Mouse (Mus musculus) heart, embryonic 11.5 days (tissue): ENCODE data around the gene Gnpda2. TPM values are rescaled to one million over a fixed set of nuclear protein-coding genes. Genes with fewer than 3 reads are reported as not detected.

Experiments used
- ATAC-seq: fragments of 200-750 bp; cut with Nextera tagmentation; replicated peaks from 2 replicates; pipeline ENCODE4 v1.8.0; 2017; ENCODE audit warnings: moderate library complexity; ENCODE audit not compliant: insufficient number of reproducible peaks, low FRiP score, low TSS enrichment
- H3K27ac ChIP-seq: fragments of 300-500 bp; sonication (generic); 2 replicates; pipeline ENCODE4 v1.5.1; 2014; ENCODE audit warnings: mild to moderate bottlenecking, low read depth, low read length
- H3K27me3 ChIP-seq: fragments of 300-500 bp; sonication (generic); 2 replicates; pipeline ENCODE4 v1.6.1; 2014; ENCODE audit warnings: mild to moderate bottlenecking, low read length, mixed read lengths; ENCODE audit not compliant: control insufficient read depth, insufficient read depth
- H3K36me3 ChIP-seq: fragments of 300-500 bp; sonication (generic); 2 replicates; pipeline ENCODE4 v1.6.1; 2014; ENCODE audit warnings: mild to moderate bottlenecking, low read length, moderate library complexity, mixed read lengths; ENCODE audit not compliant: control insufficient read depth, insufficient read depth
- H3K4me1 ChIP-seq: fragments of 300-500 bp; sonication (generic); 2 replicates; pipeline ENCODE4 v1.6.1; 2014; ENCODE audit warnings: low read length; ENCODE audit not compliant: control insufficient read depth, insufficient read depth
- H3K4me2 ChIP-seq: fragments of 300-500 bp; sonication (generic); 2 replicates; pipeline ENCODE4 v1.6.1; 2014; ENCODE audit warnings: mild to moderate bottlenecking, moderate library complexity
- H3K4me3 ChIP-seq: fragments of 300-500 bp; sonication (generic); 2 replicates; pipeline ENCODE4 v1.5.1; 2014; ENCODE audit warnings: low read depth, low read length
- H3K9ac ChIP-seq: fragments of 300-500 bp; sonication (generic); 2 replicates; pipeline ENCODE4 v1.6.1; 2014; ENCODE audit warnings: mild to moderate bottlenecking, low read depth, low read length, moderate library complexity
- H3K9me3 ChIP-seq: fragments of 300-500 bp; sonication (generic); replicated peaks from 2 replicates; pipeline ENCODE4 v1.6.1; 2016; ENCODE audit warnings: low read length; ENCODE audit not compliant: control insufficient read depth
- WGBS: fragments of 180-500 bp; shearing (Covaris S2); extraction: QIAGEN DNeasy Blood & Tissue Kit; methylation state at CpG from one replicate; pipeline ENCODE4 v1.1.7; 2014; ENCODE audit not compliant: insufficient replicate concordance; 5-methylcytosine and 5-hydroxymethylcytosine counted together
- polyA plus RNA-seq: library from polyadenylated mRNA; unstranded; fragments of >200 nt; fragmentation: Nextera tagmentation; extraction: Ambion mirVana; gene quantifications from 2 replicates; pipeline ENCODE4 v1.2.1, GENCODE M21; 2014

Gene Gnpda2
- 25.4 and 27.1 TPM in 2 replicates for polyA plus RNA-seq

DNA sequence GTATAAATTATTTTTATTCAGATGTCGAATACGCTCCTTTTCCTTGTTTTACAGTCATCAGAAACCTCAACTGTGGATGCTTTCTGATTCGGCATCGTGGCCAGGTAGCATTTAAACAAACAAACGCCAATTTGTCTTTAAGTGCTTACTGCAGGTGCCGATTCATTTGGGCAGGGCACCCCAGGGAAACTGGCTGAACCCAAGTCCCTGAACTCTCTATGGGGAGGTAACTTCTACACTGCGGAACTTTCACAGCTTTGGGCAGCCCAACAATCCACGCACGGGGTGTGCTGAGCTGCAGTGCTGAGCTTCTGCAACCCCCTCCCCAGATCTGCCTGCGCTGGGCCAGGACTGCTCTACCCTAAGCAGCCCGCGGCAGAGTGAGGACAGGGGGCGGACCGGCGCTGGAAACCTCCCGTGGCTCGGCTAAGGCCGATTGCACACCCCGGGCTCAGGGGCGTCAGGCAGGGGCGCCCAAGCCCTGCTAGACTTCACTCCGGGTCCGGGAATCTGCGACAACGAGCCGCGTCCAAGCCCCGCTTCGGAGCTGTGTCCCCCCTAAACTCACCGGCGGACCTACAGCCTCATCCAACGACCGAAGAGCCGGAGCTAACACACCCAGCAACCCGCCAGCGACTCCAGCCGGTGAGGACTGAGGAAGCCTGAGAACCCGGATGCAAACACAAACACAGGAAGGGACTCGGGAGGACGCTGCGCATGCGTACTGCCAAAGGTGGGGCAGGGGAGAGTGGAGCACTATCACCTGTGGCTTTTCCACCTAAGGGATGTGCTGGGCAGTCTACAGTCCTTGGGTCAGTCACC is at the start of gene Gnpda2:
Gene Gnpda2, minus strand, starts transcription at position 701 of the 822 bp plus-strand sequence.
- ATAC-seq: peak; percentile 92
- Histone ChIP-seq H3K27me3 (no peaks in the 10 kb centered on the region), H3K9ac (peak within 1 kb of the TSS; percentile 92), H3K4me3 (peak within 1 kb of the TSS; percentile 71), H3K36me3 (no peaks in the 10 kb centered on the region), H3K4me1 (peaks cover 3% of the 10 kb centered on the region; the same call in 1 of the 2 replicates), H3K4me2 (peak within 1 kb of the TSS; percentile 78), H3K9me3 (no peaks in the 10 kb centered on the region), H3K27ac (peak within 1 kb of the TSS; percentile 41)
- 4% methylated on average over 42 of the region's 42 CpGs for WGBS

DNA sequence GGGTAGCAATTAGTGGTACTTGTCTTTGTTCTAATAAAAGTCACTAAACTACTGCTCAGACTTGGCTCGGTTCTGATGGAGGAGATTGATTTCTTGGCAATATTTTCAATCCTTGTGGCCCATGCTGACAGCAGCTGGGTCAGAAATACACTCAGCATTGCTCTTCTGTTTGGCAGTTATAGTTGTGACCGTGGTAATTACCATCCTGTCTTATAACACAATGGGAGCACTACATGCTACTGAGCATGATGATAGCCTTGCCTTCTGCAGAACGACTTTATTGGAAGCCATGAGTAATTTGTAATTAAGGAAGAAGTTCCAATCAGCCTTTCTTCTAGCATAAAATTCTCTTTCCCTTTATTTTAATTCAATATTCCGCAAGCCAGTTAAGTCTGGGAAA is 42.6 kb upstream of the Gnpda2 start:
- H3K4me2 ChIP-seq: no peak overlapping the region
- no peak overlapping the region for H3K9ac ChIP-seq
- H3K27me3 ChIP-seq: no peaks in the 10 kb centered on the region
- H3K4me1 ChIP-seq: no peaks in the 10 kb centered on the region
- H3K27ac ChIP-seq: no peak overlapping the region
- H3K36me3 ChIP-seq: no peaks in the 10 kb centered on the region
- ATAC-seq: no peak
- 70% methylated on average over 4 of the region's 4 CpGs for WGBS
- H3K9me3 ChIP-seq: no peaks in the 10 kb centered on the region
- H3K4me3 ChIP-seq: no peak overlapping the region

DNA sequence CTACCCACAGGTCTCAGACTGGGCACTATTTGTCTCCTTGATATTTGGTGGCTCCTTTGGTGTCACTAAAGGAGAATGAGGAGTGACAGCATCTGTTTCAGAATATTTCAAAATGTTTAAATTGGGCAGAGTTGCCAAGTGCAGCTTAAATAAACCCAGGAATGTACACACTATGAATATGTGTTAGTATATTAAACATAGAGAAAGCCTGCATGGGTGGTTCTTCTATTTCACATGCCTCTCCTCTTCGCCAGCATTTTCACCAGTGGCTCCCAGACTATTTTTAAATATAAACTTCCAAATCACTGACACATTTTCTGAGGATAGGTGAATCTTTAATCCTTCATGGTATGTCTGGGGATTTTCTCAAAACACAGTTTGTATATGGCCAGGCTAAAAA is 28.8 kb upstream of the Gnpda2 start:
- H3K27me3 ChIP-seq: no peaks in the 10 kb centered on the region
- 81% methylated on average over 1 of the region's 1 CpGs for WGBS
- H3K27ac ChIP-seq: no peak overlapping the region
- H3K4me2 ChIP-seq: no peak overlapping the region
- no peak for ATAC-seq
- no peak overlapping the region for H3K4me3 ChIP-seq
- no peak overlapping the region for H3K9ac ChIP-seq
- H3K9me3 ChIP-seq: no peaks in the 10 kb centered on the region
- no peaks in the 10 kb centered on the region for H3K36me3 ChIP-seq
- H3K4me1 ChIP-seq: no peaks in the 10 kb centered on the region

DNA sequence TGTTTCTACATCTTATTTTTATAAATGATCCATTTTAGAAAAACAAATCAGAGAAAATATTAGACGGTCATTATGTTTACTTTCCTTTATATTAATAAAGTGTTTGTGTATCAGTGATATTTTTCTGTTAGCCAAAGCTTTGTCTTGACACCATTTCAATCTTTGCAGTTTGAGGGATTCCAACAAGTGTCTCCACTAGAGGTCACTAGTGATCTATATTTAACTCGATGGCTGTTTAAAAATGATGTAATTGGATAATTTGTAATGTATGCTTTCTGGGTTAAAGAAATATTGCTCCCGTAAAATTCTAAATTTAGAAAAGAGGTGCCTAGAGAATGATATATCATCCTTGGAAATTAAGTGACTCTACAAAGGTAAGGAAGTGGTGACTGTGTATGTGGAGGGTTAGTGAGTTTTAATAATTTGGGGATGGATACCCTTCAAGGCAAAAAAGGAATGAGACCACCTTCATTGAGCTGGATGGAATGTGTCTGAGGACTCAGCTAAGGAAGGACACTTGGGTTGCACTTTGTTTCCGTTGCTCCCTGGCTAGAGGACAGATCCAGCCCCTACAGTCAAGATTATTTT is 21.2 kb upstream of the Gnpda2 start:
- H3K9me3 ChIP-seq: no peaks in the 10 kb centered on the region
- H3K9ac ChIP-seq: no peak overlapping the region
- H3K4me2 ChIP-seq: no peak overlapping the region
- no peak for ATAC-seq
- H3K27ac ChIP-seq: no peak overlapping the region
- WGBS: 17% methylated on average over 4 of the region's 4 CpGs
- no peaks in the 10 kb centered on the region for H3K4me1 ChIP-seq
- no peak overlapping the region for H3K4me3 ChIP-seq
- H3K36me3 ChIP-seq: no peaks in the 10 kb centered on the region
- H3K27me3 ChIP-seq: no peaks in the 10 kb centered on the region

DNA sequence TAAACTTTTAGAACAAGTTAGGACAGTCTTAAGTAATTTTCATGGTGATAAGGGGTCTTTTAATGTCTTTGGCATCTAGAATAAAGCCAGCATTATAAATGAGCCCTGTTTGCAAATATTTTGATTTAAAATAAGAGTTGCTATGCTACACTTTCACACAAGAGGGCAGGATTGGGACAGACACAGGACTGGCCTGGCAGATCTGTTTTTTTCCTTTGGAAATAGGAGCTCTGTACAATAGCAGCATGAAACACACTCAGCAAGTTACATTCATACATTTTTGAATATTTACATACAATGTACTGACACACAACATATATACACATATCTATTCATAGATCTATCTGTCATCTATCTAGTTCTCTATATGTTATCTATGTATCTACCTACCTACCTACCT is 8.9 kb upstream of the Gnpda2 start:
- Histone ChIP-seq H3K4me2 (no peak overlapping the region), H3K9me3 (no peaks in the 10 kb centered on the region), H3K36me3 (no peaks in the 10 kb centered on the region), H3K27ac (no peak overlapping the region), H3K27me3 (no peaks in the 10 kb centered on the region), H3K9ac (no peak overlapping the region), H3K4me3 (no peak overlapping the region), H3K4me1 (no peaks in the 10 kb centered on the region)
- no peak for ATAC-seq

DNA sequence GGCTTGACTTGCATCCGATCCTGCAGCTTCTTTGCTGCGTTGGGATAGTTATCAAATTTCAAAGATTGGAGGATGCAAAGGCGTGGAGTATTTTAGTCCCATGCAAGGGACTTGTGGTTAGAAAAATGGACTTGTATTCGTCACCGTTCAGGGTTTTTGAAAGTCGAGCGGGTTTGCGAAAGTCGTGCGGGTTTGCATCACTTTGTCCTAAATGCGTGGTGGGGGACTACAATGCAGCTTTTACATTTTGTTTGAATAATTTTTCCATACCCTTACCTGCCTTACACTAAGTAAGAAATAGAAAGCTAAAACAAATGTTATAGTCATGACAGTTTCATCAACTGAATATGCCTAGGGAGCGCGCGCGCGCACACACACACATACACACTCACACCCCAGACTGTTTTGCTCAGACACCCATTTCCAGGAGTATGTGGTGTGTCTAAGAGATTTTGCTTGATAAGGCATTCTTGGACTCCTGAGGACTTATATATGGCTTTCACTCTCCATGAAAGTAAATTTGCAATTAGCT is 34.7 kb downstream of the Gnpda2 start:
- H3K9me3 ChIP-seq: no peaks in the 10 kb centered on the region
- H3K27ac ChIP-seq: peak overlapping the region; percentile 67
- no peaks in the 10 kb centered on the region for H3K36me3 ChIP-seq
- ATAC-seq: no peak
- 14% methylated on average over 16 of the region's 16 CpGs for WGBS
- peak overlapping the region; percentile 85 for H3K9ac ChIP-seq
- H3K4me1 ChIP-seq: 0 out of 2 replicates have a peak, but pooled peaks cover 2% of the 10 kb centered on the region
- no peaks in the 10 kb centered on the region for H3K27me3 ChIP-seq
- H3K4me2 ChIP-seq: peak overlapping the region; percentile 72
- peak overlapping the region; percentile 73 for H3K4me3 ChIP-seq

DNA sequence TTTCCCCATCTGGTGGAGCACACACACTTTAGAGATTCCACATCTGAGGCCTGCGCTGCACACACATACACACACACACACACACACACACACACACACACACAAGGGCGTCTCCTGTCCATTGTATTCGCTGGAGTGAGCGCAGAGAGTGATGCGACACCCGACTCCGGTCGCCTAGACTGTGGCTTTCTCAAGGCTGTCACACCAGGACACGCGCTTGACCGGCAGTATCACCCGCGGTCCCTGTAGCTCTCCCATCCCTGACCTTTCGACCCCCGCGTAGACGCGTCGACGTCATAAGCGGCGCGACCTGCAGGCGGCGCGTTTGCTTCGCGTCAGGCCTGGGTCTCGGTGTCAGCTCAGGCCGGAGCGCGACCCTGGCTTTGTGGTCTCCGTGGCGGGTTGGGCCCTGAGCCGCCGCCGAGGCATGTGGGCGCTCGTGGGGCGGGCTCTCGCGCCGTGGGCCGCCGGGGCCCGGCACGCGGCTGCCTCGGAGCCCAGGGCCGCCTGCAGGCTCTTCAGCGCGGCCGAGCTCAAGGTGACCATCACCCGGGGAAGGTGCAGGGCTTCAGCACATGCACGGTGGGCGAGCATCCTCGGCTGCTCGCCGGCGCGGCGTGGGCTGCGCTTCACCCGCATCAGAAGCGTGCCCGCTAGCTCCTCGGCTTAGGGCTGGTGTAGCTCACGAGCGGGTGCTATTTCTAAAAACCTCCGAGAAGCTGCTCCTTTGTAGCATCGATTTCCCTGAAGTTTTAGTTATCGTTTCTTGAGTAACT is 35.3 kb downstream of the Gnpda2 start, which contains the start of gene Guf1:
Gene Guf1, plus strand, starts transcription at position 296 of the 776 bp plus-strand sequence.
- peak; percentile 88 for ATAC-seq
- peak within 1 kb of the TSS; percentile 73 for H3K4me3 ChIP-seq
- no peaks in the 10 kb centered on the region for H3K36me3 ChIP-seq
- H3K9ac ChIP-seq: peak within 1 kb of the TSS; percentile 85
- H3K4me2 ChIP-seq: peak within 1 kb of the TSS; percentile 72
- peak within 1 kb of the TSS; percentile 67 for H3K27ac ChIP-seq
- H3K27me3 ChIP-seq: no peaks in the 10 kb centered on the region
- 0 out of 2 replicates have a peak, but pooled peaks cover 2% of the 10 kb centered on the region for H3K4me1 ChIP-seq
- WGBS: under 1% methylated on average over 70 of the region's 72 CpGs
- H3K9me3 ChIP-seq: no peaks in the 10 kb centered on the region

DNA sequence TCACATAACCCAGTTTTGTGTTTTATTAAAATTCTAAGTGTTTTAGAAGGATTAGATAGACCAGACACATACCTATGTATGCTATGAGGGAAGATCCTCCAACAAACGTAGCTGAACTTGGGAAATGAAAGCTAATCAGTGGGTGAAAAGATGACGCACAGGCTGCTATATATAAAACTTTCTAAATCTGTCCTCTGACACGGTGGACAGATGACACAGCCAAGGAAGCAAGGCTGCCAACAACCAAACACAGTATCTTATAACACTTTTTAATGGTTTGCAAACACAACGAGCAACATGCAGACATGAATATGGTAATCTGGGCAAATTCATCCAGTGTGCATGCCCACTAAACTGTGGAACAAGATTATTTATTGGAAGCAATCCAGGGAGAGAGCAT is 49.7 kb downstream of the Gnpda2 start, which contains the start of gene Yipf7:
Gene Yipf7, minus strand, starts transcription at position 160 of the 400 bp plus-strand sequence.
- Histone ChIP-seq H3K27me3 (no peaks in the 10 kb centered on the region), H3K36me3 (no peaks in the 10 kb centered on the region), H3K27ac (no peak within 1 kb of the TSS), H3K4me2 (no peak within 1 kb of the TSS), H3K9me3 (no peaks in the 10 kb centered on the region), H3K4me1 (no peaks in the 10 kb centered on the region), H3K4me3 (no peak within 1 kb of the TSS), H3K9ac (no peak within 1 kb of the TSS)
- WGBS: 52% methylated on average over 4 of the region's 4 CpGs
- ATAC-seq: no peak
